Mouse (Mus musculus) spleen, postnatal 14 days (tissue): ENCODE results near the gene Timm13.

Experiments used
- DNase-seq, 2 experiments: peaks; one replicate each; pipeline ENCODE4 v3.0.0; 2021 to 2022; ENCODE audit warnings: low spot score in 2 of 2

Gene Timm13

GRCm38 (mm10) chr10:80932700-80933420 is 32.1 kb upstream of the Timm13 start:
- no peak for DNase-seq

GRCm38 (mm10) chr10:80932206-80932605 is 31.4 kb upstream of the Timm13 start:
- no peak for DNase-seq

DNA sequence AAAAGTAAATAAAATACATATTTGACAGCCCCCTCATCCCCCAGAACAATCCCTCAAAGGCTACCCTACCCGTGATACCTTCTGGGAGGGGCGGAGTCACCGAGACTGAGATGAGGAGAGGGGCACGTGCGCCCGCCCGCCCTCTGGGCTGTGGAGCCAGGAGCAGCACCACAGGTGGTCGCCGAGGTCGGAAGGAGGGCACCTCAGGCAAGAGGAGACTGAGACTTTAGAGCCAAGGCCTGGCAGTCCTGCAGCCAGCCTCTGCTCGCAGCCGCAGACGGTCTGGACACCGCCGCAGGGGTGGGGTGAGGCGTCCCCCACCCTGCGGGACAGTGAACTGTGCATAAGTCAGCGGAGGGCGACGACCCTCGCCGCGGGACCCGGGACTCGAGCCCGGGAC is 30.9 kb upstream of the Timm13 start:
- no peak for DNase-seq

- DNase-seq: no peak
Measured at GRCm38 (mm10) chr10:80931153-80931671, 30.4 kb upstream of the Timm13 start.

GRCm38 (mm10) chr10:80930361-80931152 is 29.8 kb upstream of the Timm13 start:
- DNase-seq: no peak

DNA sequence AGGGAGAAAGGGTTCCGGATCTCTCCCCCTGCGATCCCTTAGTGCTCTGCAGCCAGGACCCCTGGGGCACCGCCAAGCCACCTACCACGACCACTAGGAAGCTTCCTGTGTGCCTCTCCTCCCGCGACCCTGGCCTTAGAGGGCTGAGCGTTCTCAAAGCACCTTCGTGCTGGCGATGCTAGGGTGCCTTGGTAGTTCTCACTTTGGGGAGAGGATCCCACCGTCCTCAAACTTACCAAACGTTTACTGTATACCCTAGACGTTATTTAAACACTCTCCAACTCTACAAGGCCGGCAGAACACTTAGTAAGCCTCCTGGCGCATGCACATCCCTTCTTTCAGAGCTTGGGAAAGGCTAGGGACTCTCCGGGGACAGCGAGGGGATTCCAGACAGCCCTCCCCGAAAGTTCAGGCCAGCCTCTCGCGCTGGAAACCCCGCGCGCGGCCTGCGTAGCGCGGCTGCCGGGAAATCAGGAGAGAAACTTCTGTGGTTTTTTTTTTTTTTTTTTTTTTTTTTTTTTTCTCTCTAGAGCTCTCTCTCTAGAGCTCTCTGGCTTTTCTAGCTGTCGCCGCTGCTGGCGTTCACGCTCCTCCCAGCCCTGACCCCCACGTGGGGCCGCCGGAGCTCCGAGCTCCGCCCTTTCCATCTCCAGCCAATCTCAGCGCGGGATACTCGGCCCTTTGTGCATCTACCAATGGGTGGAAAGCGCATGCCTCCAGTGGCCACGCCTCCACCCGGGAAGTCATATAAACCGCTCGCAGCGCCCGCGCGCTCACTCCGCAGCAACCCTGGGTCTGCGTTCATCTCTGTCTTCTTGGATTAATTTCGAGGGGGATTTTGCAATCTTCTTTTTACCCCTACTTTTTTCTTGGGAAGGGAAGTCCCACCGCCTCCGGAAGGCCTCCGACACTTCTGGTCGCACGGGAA is 28.8 kb upstream of the Timm13 start, which contains the start of gene Gadd45b:
Gadd45b (plus strand) TSS at position 775 of the 928 bp plus-strand sequence.
- peak; percentile 93 to 97 for DNase-seq

GRCm38 (mm10) chr10:80928586-80929298 is 28.0 kb upstream of the Timm13 start:
- peak; percentile 69 to 77 for DNase-seq

DNA sequence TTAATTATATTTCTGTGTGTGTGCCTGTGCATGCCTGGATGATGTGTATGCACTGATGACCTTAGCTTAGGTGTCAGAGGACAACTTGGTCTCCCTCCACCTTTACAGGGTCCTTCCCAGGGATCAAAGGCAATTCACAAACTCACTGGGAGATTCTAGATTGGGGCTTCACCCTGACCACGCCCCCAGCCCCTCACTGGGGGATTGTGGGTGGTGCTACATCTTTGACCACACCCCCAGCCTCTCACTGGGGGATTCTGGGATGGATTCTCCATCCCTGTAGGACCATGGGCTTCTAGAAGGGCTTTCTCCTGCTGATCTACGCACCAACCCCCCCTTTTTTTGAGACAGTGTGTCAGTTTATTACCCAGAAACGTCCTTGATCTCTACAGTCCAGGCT is 24.7 kb upstream of the Timm13 start:
- no peak for DNase-seq

DNA sequence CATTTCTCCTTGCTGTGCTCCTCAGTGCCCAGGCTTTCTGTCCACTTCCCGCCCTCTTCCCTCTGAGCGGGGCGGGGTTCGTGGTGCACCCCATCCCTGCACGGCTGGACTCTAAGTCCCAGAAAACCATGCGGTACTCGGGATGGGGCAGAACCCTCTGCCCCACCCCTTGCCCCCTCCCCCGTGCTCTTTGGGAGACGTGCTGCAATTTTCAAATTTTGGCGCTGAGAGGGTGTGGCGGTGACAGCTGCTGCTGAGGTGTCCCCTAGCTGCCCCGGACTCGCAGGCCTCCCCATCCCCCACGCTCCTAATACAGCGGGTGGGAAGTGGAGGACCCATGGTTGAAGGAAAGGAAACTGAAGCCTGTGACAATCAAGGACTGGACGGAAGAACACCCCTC is 21.2 kb upstream of the Timm13 start:
- DNase-seq: no peak

GRCm38 (mm10) chr10:80917779-80918434 is 17.1 kb upstream of the Timm13 start, which contains the start of gene Lmnb2:
TSS of gene Lmnb2 (minus strand) at chr10:80918245.
- peak in 1 of 2 experiments; percentile 60 for DNase-seq

DNA sequence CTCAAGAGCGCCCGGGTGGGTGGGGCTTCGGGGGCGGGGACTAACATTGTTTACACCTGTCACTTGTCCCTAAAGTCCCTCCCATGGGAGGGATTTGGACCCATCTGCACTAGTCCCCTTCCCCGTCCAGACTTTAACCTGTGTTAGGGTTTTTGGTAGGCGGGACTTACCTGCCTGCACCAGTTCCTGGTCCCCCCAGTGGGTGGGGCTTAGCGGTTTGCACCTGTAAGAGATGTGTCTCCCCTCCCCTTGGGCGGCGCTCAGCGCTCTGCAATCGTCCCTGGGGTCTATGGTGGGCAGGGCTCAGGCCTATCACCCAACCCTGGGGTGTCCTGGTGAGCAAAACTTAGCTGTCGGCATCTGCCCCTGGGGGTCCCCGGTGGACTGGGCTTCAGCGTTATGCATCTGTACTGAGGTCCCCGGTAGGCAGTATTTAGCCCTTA is 16.6 kb upstream of the Timm13 start:
- no peak for DNase-seq

DNA sequence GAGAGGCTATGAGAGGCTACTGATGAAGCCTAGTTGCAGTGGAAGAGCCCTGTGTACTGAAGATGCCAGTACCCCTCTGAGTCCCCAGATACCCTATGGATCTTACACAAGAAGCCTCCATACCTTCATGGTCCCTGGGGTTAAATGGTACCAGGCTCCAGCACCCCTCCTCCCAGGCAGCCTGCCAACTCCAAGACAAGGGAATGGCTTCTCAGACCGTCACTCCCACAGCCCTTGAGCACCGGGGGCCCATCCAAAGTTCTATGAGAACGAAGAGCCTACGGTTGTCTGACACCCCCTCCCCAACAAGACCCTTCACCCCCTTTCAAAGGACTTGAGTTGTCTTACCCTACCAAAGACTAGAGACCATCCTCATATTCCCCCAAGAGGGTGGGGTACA is 15.0 kb upstream of the Timm13 start:
- no peak for DNase-seq

GRCm38 (mm10) chr10:80915260-80915659 is 14.5 kb upstream of the Timm13 start:
- DNase-seq: no peak

GRCm38 (mm10) chr10:80914253-80914656 is 13.5 kb upstream of the Timm13 start:
- DNase-seq: no peak

GRCm38 (mm10) chr10:80913364-80914011 is 12.7 kb upstream of the Timm13 start:
- DNase-seq: no peak

DNA sequence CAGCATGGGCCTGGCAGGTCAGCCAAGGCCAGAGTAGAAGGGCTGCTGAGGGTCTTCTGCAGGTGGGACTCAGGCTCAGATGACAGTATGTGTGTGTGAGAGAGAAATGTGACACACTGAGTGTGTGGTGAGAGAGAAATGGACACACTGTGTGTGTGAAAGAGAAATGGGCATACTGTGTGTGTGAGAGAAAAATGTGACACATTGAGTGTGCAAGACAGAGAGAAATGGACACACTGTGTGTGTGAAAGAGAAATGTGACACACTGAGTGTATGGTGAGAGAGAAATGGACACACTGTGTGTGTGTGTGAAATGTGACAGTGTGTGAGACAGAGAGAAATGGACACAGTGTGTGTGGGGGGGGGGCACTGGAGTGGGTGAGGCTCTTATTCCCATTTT is 11.1 kb upstream of the Timm13 start:
- no peak for DNase-seq

- DNase-seq: no peak
Measured at GRCm38 (mm10) chr10:80911354-80911753, 10.6 kb upstream of the Timm13 start.

- no peak for DNase-seq
Measured at GRCm38 (mm10) chr10:80909375-80910162, 8.8 kb upstream of the Timm13 start.

DNA sequence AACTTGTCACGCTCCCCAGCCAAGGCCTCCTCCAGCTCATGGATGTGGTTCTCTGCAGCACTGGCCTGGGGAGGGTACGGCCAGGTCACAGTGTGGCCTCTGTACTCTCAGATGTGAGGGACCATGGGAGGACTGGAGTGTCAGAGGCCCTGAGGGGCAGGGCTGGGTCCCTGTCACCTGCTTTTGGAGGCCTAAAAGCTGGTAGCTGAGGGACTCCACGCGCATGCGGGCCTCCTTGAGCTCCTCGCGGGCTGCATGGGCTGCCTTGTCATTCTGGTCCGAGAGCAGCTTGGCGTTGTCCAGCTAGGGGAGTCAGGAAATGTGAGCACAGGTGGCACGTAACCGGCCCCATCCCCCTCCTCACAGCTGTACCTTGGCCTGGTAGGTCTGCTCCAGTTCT is 3.9 kb upstream of the Timm13 start:
- DNase-seq: no peak
